Mouse (Mus musculus) forebrain, embryonic 10.5 days (tissue): ENCODE data around the gene Slc43a2. TPM values are rescaled to one million over a fixed set of nuclear protein-coding genes. Genes with fewer than 3 reads are reported as not detected.
A peak's percentile ranks its signal among the peaks of the same experiment; 100 is the strongest.

Experiments
- DNase-seq: peaks from one replicate; pipeline ENCODE4 v3.0.0-alpha.2; 2017; ENCODE audit warnings: low spot score; ENCODE audit errors: extremely low spot score
- H3K27ac ChIP-seq: fragments of 300-500 bp; sonication (generic); 2 replicates; pipeline ENCODE4 v1.5.1; 2016; ENCODE audit warnings: mild to moderate bottlenecking
- H3K27me3 ChIP-seq: fragments of 300-500 bp; sonication (generic); 2 replicates; pipeline ENCODE4 v1.6.1; 2016; ENCODE audit warnings: mild to moderate bottlenecking; ENCODE audit not compliant: poor library complexity, severe bottlenecking
- H3K36me3 ChIP-seq: fragments of 300-500 bp; sonication (generic); replicated peaks from 2 replicates; pipeline ENCODE4 v1.6.1; 2016; ENCODE audit warnings: mild to moderate bottlenecking, moderate library complexity
- H3K4me1 ChIP-seq: fragments of 300-500 bp; sonication (generic); 2 replicates; pipeline ENCODE4 v1.6.1; 2016
- H3K4me3 ChIP-seq: fragments of 300-500 bp; sonication (generic); 2 replicates; pipeline ENCODE4 v1.5.1; 2016; ENCODE audit warnings: mild to moderate bottlenecking, moderate library complexity
- H3K9me3 ChIP-seq: fragments of 300-500 bp; sonication (generic); 2 replicates; pipeline ENCODE4 v1.6.1; 2016; ENCODE audit warnings: mild to moderate bottlenecking, moderate library complexity
- WGBS: fragments of 180-500 bp; shearing (Covaris S2); methylation state at CpG from one replicate; pipeline ENCODE4 v1.1.7; 2016; 5-methylcytosine and 5-hydroxymethylcytosine counted together
- polyA plus RNA-seq: library from polyadenylated mRNA; unstranded; fragments of >200 nt; fragmentation: Nextera tagmentation; extraction: Ambion mirVana; gene quantifications from 2 replicates; pipeline ENCODE4 v1.2.1, GENCODE M21; 2016

Gene Slc43a2
- polyA plus RNA-seq = 5.5 and 6.1 TPM in 2 replicates

- under 1% methylated on average over 62 of the region's 62 CpGs for WGBS
- H3K4me1 ChIP-seq = peaks cover 40% of the 10 kb centered on the region
These were observed at the start of gene Slc43a2 for GRCm38 (mm10) chr11:75531469-75532242. TSS of gene Slc43a2 (plus strand) at chr11:75531694.

GRCm38 (mm10) chr11:75486192-75486591 is 45.3 kb upstream of the Slc43a2 start:
- H3K27me3 ChIP-seq = 0 out of 2 replicates have a peak, but pooled peaks cover 4% of the 10 kb centered on the region
- H3K36me3 ChIP-seq = peaks cover 38% of the 10 kb centered on the region
- no peak for DNase-seq
- peaks cover 18% of the 10 kb centered on the region for H3K4me1 ChIP-seq
- peak overlapping the region; percentile 97 for H3K27ac ChIP-seq
- WGBS = 27% methylated on average over 3 of the region's 3 CpGs
- H3K4me3 ChIP-seq = peak overlapping the region; percentile 91
- H3K9me3 ChIP-seq = no peaks in the 10 kb centered on the region

More at GRCm38 (mm10) chr11:75531469-75532242, at the start of gene Slc43a2:
- peak; percentile 96 for DNase-seq
- H3K4me3 ChIP-seq = peak within 1 kb of the TSS; percentile 81
- H3K27ac ChIP-seq = peak within 1 kb of the TSS; percentile 95
- peaks cover 14% of the 10 kb centered on the region for H3K27me3 ChIP-seq
- no peaks in the 10 kb centered on the region for H3K9me3 ChIP-seq
- no peaks in the 10 kb centered on the region for H3K36me3 ChIP-seq

- Histone ChIP-seq H3K4me1 (peaks cover 18% of the 10 kb centered on the region), H3K36me3 (peaks cover 43% of the 10 kb centered on the region), H3K27me3 (0 out of 2 replicates have a peak, but pooled peaks cover 4% of the 10 kb centered on the region), H3K27ac (peak within 1 kb of the TSS; percentile 97), H3K4me3 (peak within 1 kb of the TSS; percentile 91), H3K9me3 (no peaks in the 10 kb centered on the region)
- under 1% methylated on average over 52 of the region's 52 CpGs for WGBS
- DNase-seq = peak; percentile 95
These were observed 44.8 kb upstream of the Slc43a2 start, which contains the start of gene Prpf8 for GRCm38 (mm10) chr11:75486601-75487285. TSS of gene Prpf8 (plus strand) at chr11:75486816.

GRCm38 (mm10) chr11:75487496-75487895 is 44.0 kb upstream of the Slc43a2 start:
- Histone ChIP-seq H3K27ac (peak overlapping the region; percentile 97), H3K4me3 (peak overlapping the region; percentile 91), H3K4me1 (peaks cover 18% of the 10 kb centered on the region), H3K9me3 (no peaks in the 10 kb centered on the region), H3K27me3 (0 out of 2 replicates have a peak, but pooled peaks cover 4% of the 10 kb centered on the region), H3K36me3 (peaks cover 51% of the 10 kb centered on the region)
- WGBS = 44% methylated on average over 6 of the region's 6 CpGs
- no peak for DNase-seq

GRCm38 (mm10) chr11:75494296-75495049 is 37.0 kb upstream of the Slc43a2 start:
- 94% methylated on average over 10 of the region's 10 CpGs for WGBS
- Histone ChIP-seq H3K27ac (no peak overlapping the region), H3K4me1 (no peaks in the 10 kb centered on the region), H3K36me3 (peaks cover 100% of the 10 kb centered on the region), H3K9me3 (no peaks in the 10 kb centered on the region), H3K27me3 (no peaks in the 10 kb centered on the region), H3K4me3 (no peak overlapping the region)
- DNase-seq = no peak

- Histone ChIP-seq H3K36me3 (peaks cover 100% of the 10 kb centered on the region), H3K27ac (no peak overlapping the region), H3K9me3 (no peaks in the 10 kb centered on the region), H3K4me1 (no peaks in the 10 kb centered on the region), H3K4me3 (no peak overlapping the region), H3K27me3 (no peaks in the 10 kb centered on the region)
- DNase-seq = no peak
- 83% methylated on average over 1 of the region's 1 CpGs for WGBS
These were observed 33.4 kb upstream of the Slc43a2 start for GRCm38 (mm10) chr11:75498126-75498525.

GRCm38 (mm10) chr11:75508162-75508561 is 23.3 kb upstream of the Slc43a2 start:
- Histone ChIP-seq H3K4me1 (peaks cover 26% of the 10 kb centered on the region), H3K4me3 (no peak overlapping the region), H3K27me3 (no peaks in the 10 kb centered on the region; the same call in 1 of the 2 replicates), H3K9me3 (no peaks in the 10 kb centered on the region), H3K27ac (no peak overlapping the region), H3K36me3 (peaks cover 68% of the 10 kb centered on the region)
- 96% methylated on average over 4 of the region's 4 CpGs for WGBS
- DNase-seq = no peak

- Histone ChIP-seq H3K27me3 (no peaks in the 10 kb centered on the region; the same call in 1 of the 2 replicates), H3K9me3 (no peaks in the 10 kb centered on the region), H3K36me3 (peaks cover 61% of the 10 kb centered on the region), H3K4me1 (peaks cover 29% of the 10 kb centered on the region), H3K27ac (no peak overlapping the region), H3K4me3 (no peak overlapping the region)
- DNase-seq = no peak
- WGBS = 80% methylated on average over 8 of the region's 8 CpGs
These were observed 22.6 kb upstream of the Slc43a2 start for GRCm38 (mm10) chr11:75508904-75509303.

GRCm38 (mm10) chr11:75509741-75510626 is 21.5 kb upstream of the Slc43a2 start, which contains the start of gene Rilp:
TSS of gene Rilp (plus strand) at chr11:75510094.
- Histone ChIP-seq H3K27me3 (no peaks in the 10 kb centered on the region; the same call in 1 of the 2 replicates), H3K27ac (peak within 1 kb of the TSS; percentile 78), H3K4me1 (peaks cover 29% of the 10 kb centered on the region), H3K4me3 (peak within 1 kb of the TSS; percentile 67), H3K36me3 (peaks cover 50% of the 10 kb centered on the region), H3K9me3 (no peaks in the 10 kb centered on the region)
- 3% methylated on average over 43 of the region's 43 CpGs for WGBS
- peak; percentile 27 for DNase-seq

GRCm38 (mm10) chr11:75510627-75510993 is 20.9 kb upstream of the Slc43a2 start:
- H3K4me1 ChIP-seq = peaks cover 29% of the 10 kb centered on the region
- 2% methylated on average over 24 of the region's 24 CpGs for WGBS
- H3K9me3 ChIP-seq = no peaks in the 10 kb centered on the region
- H3K36me3 ChIP-seq = peaks cover 48% of the 10 kb centered on the region
- peak; percentile 89 for DNase-seq
- H3K27me3 ChIP-seq = no peaks in the 10 kb centered on the region; the same call in 1 of the 2 replicates
- H3K27ac ChIP-seq = peak overlapping the region; percentile 78
- peak overlapping the region; percentile 67 for H3K4me3 ChIP-seq

- H3K9me3 ChIP-seq = no peaks in the 10 kb centered on the region
- H3K36me3 ChIP-seq = peaks cover 42% of the 10 kb centered on the region
- H3K27ac ChIP-seq = no peak overlapping the region
- WGBS = 92% methylated on average over 6 of the region's 6 CpGs
- no peak overlapping the region for H3K4me3 ChIP-seq
- H3K4me1 ChIP-seq = peaks cover 29% of the 10 kb centered on the region
- DNase-seq = no peak
- no peaks in the 10 kb centered on the region; the same call in 1 of the 2 replicates for H3K27me3 ChIP-seq
These were observed 20.3 kb upstream of the Slc43a2 start for GRCm38 (mm10) chr11:75511213-75511612.
